Mouse (Mus musculus) monocyte, adult 5-6 weeks (primary cell): ENCODE measurements around the gene Bst2. TPM values are rescaled to one million over a fixed set of nuclear protein-coding genes. Genes with fewer than 3 reads are reported as not detected.

Experiments
- ATAC-seq: fragments of 153-309, 156-312 bp; replicated peaks from 2 replicates; pipeline ENCODE4 v1.8.0; 2017; ENCODE audit warnings: mild to moderate bottlenecking; ENCODE audit not compliant: low TSS enrichment, insufficient number of reproducible peaks, severe bottlenecking, poor library complexity, low FRiP score
- total RNA-seq: library from RNA; stranded (forward); fragments of 200-1000, 200-491, 200-594 nt; gene quantifications from 3 replicates; pipeline ENCODE4 v1.2.3, GENCODE M21; 2017

Gene Bst2
- total RNA-seq, result 25.5 to 51.2 TPM (median 32.9 TPM) in 3 replicates

DNA sequence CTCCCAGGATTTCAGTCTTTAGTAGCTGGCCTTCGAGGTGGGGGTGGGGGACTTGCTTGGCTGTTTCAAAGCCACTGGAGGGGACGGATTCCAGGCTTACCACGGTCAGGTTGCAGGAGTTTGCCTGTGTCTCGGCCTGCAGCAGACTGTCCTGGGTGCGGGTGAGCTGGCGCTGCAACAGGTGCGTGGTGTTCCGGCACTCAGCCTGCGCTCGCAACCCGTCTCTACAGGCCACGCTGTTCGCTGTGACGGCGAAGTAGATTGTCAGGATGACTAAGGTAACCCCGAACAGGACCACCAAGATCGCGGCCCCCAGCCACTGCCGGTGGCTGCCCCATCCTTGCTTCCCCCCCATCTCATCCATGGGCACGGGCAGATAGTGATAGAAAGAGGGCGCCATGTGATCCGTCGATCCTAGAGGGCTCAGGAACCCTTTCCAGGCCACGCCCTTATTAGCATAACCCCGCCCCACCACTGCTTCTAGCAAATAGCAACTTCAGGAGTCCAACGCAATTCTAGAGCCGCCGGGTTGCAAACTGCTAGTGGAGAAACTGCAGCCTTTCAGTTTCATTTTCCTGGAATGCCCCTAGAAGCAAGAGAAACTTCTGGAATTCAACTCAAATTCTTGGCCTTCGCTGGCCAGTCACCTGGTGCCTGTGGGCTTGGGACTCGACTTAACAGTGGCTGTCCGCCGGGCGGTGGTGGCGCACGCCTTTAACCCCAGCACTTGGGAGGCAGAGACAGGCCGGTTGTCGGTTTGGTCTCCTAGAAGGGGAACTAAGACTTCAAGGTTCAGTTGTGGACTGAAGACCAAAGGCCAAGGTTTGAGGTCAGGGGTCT is at the start of gene Bst2:
Gene Bst2, minus strand, starts transcription at position 429 of the 840 bp plus-strand sequence.
- peak; percentile 88 for ATAC-seq

GRCm38 (mm10) chr8:71586891-71587290 is 49.6 kb upstream of the Bst2 start:
- peak; percentile 35 for ATAC-seq

DNA sequence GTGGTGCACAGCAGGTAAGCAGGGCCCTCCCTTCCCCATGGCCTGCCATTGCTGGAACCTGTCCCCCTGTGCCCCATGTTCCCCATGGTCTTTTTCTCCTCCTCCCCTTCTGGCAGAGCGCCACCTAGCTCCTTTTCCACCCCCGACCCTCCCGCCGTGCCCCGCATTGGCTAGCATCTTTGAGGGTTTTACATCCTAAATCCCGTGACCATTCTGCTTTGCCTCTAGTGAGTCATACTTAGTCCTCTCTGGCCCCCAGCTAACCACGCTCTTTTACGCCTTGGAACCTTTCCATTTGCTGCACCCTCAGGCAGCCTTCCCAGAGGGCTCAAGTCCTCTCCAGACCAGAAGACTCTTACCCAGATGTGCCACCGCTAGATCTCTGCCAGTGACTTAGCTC is 42.9 kb upstream of the Bst2 start:
- ATAC-seq, result no peak

GRCm38 (mm10) chr8:71579476-71579875 is 42.2 kb upstream of the Bst2 start:
- ATAC-seq, result no peak

DNA sequence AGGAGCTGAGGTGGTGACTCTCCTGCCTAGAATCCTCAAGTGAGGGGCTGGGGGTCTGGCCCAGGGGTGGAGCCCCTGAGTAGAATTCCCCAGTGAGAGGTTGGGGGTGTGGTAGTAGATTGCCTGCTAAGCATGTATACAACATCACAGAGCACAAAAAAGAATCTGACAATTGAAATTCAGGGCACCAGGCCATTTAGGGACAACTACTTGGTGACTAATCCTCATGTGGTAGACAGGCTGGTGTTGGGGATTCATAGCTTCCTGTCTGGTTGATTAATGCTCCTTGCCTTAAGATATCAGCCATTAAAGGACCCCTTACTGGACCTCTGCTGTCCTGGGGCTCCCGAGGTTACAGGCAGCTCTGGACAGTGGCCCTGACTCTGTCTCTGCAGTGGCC is 41.8 kb upstream of the Bst2 start:
- no peak for ATAC-seq

- no peak for ATAC-seq
These were observed 40.7 kb upstream of the Bst2 start for GRCm38 (mm10) chr8:71577856-71578387.

DNA sequence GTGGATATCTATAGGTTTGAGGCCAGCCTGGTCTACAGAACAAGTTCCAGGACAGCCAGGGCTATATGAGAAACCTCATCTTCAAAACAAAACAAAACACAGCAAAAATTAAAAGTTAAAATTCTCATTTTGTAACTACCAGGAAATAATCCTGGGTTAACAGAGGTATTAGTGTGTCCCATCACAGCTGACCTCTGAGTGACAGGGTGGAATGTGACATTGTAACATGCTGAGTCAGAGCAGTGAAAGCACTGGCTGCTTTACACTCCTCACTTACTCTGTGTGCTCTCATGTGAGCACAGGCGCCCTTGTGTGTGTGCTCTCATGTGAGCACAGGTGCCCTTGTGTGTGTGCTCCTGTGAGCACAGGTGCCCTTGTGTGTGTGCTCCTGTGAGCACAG is 37.8 kb upstream of the Bst2 start:
- ATAC-seq, result no peak

GRCm38 (mm10) chr8:71574426-71574825 is 37.2 kb upstream of the Bst2 start:
- no peak for ATAC-seq

- ATAC-seq, result no peak
These were observed 35.8 kb upstream of the Bst2 start for GRCm38 (mm10) chr8:71572847-71573633.

DNA sequence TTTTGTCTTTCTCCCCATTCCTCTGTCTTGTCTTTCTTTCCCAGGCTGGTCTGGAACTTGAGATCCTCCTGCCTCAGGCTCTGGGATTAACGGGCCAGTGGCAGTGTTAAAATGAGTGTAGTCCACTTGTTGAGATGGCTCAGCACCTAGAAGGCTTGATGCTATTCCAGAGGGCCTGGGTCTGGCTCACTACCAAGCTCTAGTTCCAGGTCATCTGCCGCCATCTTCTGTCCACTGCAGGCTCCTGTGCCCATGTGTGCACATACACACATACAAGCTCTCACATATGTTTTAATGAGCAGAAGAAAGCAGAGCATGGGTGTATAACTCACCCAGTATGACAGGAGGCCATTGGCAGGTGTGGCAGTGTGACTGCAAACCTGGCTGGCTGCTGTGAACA is 34.8 kb upstream of the Bst2 start:
- ATAC-seq, result no peak

DNA sequence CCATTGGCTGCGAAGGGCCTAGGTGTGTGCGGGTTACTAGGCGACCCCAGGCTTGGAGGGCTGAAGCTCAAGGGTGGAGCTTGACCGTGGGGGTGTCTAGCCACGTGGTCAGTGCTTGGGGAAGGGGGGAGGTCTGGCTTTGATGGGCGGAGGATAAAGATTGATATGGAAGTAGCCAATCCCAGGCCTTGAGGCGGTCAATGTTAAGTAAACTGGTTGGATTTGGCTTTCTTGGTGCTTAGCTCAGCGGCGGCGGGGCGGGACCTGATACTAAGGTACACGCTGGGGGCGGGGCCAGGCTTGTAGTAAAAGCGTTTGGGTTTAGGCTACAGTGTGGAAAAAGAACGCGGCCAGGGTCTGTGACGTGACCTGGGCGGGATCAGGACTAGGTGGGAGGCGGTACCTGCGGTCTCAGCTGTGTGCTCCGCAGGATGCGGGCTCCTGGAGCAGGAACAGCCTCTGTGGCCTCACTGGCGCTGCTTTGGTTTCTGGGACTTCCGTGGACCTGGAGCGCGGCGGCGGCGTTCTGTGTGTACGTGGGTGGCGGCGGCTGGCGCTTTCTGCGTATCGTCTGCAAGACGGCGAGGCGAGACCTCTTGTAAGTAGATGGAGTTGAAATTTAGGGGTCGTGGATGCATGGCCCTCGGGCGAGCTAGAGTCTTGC is 33.2 kb upstream of the Bst2 start:
- peak; percentile 74 for ATAC-seq

DNA sequence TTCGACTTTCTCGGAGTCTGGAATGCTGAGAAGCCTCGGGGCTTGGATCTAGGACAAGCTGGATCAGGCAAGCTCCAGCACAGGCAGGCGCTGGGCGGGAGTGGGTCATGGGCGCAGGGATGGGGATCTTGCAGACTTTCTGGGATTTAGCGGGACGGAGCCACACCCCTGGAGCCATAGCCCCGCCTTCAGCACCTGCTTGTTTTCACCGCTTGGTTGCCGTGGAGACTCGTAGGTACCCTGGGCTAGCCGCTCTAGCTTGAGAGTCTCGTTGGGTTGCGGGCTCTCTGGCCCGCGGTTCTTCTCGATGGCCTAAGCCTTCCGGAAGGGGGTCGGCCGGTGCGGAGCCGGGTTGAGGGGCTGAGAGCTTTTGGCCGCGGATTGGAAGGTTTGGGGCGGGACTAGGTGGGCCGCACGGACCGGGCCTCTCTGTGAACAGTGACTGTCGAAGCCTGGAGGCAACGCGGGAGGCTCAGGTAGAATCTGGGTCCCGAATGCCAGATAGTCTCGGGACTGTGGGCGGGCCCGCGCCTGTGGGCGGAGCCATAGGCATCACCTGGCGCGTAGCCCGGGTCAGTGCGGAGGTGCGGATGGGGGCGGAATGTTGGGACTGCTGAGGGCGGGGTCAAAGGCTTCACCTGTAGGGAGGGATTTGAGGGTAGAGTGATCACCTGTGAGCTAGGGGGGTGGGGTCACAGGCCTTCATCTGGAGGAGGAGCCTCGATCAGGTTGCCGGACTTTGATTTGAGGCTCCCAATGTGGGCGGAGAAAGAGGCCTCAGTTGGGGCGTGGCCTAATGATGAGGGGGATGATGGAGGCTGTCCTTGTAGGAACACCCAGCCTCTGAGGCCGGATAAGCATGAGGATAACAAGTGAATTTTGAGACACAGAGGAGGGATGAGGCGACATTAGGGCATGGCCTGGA is 32.4 kb upstream of the Bst2 start:
- peak; percentile 52 for ATAC-seq

- ATAC-seq, result no peak
These were observed 31.7 kb upstream of the Bst2 start for GRCm38 (mm10) chr8:71568941-71569340.

DNA sequence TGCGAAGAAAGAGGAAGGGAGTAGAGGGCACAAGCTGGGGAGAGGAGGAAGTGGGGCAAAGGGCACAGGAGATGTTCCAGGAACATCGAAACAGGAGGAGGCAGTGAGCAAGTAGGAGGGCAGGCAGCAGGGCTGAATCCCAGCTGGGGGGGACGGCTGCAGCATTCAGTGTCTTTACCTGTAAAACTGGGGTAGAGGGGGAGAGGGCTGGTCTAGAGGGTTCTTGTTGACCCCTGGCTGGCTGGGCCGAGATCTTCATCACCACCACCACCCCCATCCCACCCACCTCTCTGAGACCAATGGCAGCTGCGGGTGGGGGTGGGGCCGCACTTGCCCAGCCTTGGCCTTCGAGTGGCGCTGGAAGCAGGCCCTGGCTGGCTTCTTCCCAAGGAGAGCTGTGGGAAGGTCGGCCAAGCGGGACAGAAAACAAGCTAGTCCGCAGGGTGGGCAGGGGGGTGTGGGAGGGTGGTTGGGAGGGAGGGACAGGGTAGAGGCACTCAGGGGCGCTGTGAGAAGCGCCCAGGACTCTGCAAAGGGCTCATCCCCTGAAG is 31.2 kb upstream of the Bst2 start, which contains the start of gene Slc27a1:
Gene Slc27a1, plus strand, starts transcription at position 496 of the 551 bp plus-strand sequence.
- ATAC-seq, result no peak

- ATAC-seq, result no peak
These were observed 30.3 kb upstream of the Bst2 start for GRCm38 (mm10) chr8:71567587-71567986.

DNA sequence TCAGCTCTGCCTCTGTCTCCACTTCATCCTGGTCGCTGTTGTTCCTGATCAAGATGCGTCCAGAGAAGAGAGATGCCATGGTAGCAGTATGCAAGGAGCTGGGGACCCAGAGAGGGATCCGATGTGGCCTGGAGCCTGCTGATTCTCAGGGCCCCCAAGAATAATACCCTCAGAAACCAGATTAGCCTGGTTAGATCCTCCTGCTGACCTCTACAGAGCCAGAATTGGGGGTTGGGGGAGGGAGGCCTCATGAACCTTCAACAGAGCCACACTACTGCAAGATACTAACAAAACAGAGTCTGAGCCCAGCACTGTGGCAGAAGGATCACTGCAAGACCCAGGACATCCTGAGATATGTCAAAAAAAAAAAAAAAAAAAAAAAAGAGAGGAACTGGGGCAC is 29.2 kb upstream of the Bst2 start, which contains the start of gene Nxnl1:
Gene Nxnl1, minus strand, starts transcription at position 101 of the 400 bp plus-strand sequence.
- ATAC-seq, result no peak

GRCm38 (mm10) chr8:71563992-71564391 is 26.7 kb upstream of the Bst2 start:
- no peak for ATAC-seq

GRCm38 (mm10) chr8:71562751-71563150 is 25.5 kb upstream of the Bst2 start:
- peak; percentile 44; the same call in 1 of the 2 replicates for ATAC-seq
